Mouse (Mus musculus): Measurements from ENCODE around the gene Pcsk2.

The Pcsk2 gene

DNA sequence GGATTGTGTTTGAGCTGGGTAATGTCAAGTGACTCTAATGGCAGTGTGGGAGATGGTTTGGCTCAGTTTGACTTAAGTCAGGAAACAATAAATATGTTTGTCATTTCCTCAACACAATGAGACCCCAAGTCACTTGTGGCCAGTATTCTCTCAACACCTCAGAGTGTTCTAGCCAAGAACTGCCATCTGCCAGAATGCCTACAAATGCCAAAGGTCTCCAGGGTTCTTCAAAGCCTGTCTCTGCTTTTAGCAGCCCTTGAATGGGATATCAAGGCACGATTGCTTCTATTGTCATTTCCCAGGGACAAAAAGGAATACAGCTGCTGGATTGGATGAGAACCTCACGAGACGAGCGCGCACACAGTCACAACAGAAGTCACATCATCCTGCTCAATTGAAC, 100.0 kb downstream of the Pcsk2 start:
- DNase-seq = no peak

GRCm38 (mm10) chr2:143654621-143655020, 108.7 kb downstream of the Pcsk2 start:
- DNase-seq = no peak

- no peak for DNase-seq
Observed at GRCm38 (mm10) chr2:143656968-143657367, 111.0 kb downstream of the Pcsk2 start.

DNA sequence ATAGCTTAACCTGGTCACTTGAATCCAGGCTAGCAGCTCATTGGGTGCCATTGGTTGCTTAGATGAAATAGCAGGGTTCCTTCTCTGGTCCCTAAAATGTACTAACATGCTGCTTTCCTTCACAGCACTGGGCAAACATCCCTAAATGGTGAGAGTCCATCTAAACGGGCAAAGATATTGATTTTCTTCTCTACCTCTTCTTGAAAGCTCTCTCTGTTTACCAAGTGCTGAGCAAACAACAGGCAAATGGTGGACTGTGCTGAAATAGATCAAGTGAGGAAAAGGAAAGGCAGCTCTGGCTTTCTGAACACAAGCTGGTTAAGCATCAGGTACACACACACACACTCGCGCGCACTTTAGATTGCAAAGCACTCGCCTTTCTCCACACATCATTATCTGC, 120.8 kb downstream of the Pcsk2 start:
- DNase-seq = no peak

DNA sequence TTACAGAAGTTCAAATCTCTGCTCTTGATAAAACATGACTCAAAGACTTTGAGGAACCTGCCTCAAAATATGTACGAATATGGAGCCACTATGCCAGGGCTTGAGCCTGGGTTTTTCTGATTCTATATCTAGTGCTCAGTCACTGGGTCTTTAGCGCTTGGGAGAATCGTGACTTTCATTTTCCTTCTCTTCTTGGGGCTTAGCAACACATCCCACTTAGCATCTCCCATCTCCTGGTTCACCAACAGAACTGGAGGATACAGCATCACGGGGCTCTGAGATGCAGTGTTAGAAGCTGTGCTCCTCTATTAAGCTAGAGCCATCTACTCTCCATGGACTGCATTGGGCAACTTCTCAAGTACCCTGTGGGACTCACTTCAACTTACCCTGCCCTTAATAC, 131.9 kb downstream of the Pcsk2 start:
- DNase-seq = no peak

DNA sequence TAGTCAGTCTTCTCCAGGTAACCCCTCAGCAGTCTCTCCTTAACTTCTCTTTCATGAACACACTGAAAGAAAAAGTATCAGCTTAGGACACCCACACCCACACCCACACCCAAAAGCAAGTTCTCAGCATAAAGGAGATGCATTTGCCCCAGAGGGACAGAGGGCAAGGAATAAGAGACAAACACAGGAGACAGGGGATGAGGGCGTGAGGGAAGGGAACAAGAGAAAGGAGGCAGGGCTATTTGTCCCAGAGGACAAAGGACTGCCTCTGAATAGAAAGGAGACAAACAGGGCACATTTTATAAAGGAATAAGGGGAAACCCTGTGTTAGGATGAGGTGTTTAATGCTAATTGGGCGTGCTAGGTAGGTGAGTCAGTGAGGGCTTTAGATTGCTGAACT, 133.6 kb downstream of the Pcsk2 start:
- no peak for DNase-seq

- no peak for DNase-seq
Observed at GRCm38 (mm10) chr2:143681873-143682555, 136.1 kb downstream of the Pcsk2 start.

GRCm38 (mm10) chr2:143683513-143683912, 137.6 kb downstream of the Pcsk2 start:
- no peak for DNase-seq

DNA sequence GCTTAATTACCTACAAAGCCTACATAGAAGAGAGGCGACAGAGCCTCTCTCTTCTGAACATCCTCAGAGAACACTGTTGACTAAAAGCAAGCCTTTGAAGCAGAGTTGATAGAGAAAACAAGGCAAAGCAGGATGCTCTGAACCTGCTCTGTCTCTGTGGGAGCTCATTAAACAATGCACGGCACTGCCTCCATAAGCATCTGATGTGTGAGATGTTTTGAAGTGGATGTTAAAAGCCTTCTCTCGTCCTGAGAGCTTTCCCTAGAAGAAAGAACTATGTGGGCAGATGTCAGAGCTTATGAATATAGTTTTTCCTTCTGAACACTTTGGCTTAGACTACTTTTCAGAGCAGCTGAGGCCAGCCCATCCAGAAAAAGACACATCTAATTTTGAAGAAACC, 145.3 kb downstream of the Pcsk2 start:
- no peak for DNase-seq

- DNase-seq = no peak
Observed at GRCm38 (mm10) chr2:143696026-143696557, 150.1 kb downstream of the Pcsk2 start.

GRCm38 (mm10) chr2:143696704-143697103, 150.7 kb downstream of the Pcsk2 start:
- DNase-seq = no peak

- no peak for DNase-seq
Observed at GRCm38 (mm10) chr2:143701141-143701540, 155.2 kb downstream of the Pcsk2 start.

- no peak for DNase-seq
Observed at GRCm38 (mm10) chr2:143702931-143703344, 157.0 kb downstream of the Pcsk2 start.

- DNase-seq = no peak
Observed at GRCm38 (mm10) chr2:143708205-143708604, 162.2 kb downstream of the Pcsk2 start.

DNA sequence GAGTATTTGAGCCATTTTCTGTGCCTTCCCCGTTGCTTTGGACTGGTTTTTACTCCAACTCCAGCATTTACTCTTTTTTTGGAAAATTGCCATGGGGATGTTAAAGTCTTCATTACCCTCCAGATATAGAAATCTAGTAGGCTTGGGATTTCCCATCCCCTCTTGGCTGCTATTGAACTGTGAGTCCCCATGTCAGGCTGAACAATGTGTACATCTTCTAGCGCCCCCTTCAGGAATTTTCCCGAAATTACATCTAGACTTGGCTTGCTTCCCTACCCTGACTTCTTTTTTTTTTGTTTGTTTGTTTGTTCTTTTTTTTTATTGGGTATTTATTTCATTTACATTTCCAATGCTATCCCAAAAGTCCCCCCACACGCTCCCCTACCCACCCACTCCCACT, 163.3 kb downstream of the Pcsk2 start:
- no peak for DNase-seq

DNA sequence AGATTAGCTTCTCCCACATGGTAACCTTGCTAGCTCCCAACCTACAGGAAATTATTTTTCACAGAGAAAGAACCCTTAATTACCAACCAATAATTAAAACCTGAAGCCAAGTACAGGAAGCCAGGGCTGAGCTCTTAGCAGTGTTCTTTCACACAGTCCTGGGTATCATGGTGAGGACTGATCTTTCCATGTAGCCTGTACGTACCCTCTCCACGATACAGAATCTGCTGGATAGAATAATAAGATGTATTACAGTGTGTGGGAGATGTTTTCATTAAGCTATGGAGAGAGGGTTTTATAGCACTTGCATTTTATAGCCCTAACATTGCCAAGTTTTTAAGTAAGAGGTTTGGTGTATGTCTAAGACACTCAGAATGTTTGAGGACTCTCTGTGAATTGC, 164.0 kb downstream of the Pcsk2 start:
- DNase-seq = no peak

DNA sequence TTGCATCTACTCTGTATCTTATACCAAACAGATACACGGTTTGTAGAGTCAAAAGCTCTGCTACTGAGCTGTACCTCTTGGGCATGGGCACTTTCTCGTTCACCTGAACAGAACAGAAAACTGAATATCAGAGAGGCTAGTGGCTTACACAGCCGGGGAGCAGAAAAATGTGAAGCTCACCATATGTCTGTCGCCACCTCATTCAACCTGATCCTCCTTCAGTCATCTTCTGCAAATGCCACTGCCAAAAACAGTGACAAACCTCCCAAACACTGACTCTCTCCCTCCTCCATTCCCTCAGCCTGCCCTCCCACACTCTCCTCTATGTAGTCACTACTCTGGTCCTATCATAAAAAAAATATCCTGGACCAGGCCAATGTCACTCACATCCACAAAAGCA, 165.9 kb downstream of the Pcsk2 start:
- no peak for DNase-seq

DNA sequence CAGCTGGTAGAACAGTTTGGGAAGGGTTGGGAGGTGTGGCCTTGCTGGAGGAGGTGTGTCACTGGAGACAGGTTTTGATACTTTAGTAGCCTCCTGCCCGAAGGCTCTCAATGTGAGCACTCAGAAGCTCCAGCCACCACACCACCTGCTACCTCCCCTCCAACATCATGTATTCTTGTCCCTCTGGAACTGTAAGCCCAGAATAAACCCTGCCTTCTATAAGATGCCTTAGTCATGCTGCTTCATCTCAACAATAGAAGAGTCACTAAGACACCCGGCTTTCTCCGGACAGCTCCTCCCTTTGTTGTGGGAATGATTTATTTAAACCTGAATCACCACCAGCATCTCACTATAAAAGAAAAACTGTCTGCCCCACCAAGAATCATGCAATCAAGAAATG, 166.9 kb downstream of the Pcsk2 start:
- no peak for DNase-seq

GRCm38 (mm10) chr2:143713902-143714301, 167.9 kb downstream of the Pcsk2 start:
- no peak for DNase-seq

- DNase-seq = no peak
Observed at GRCm38 (mm10) chr2:143715110-143715509, 169.2 kb downstream of the Pcsk2 start.

GRCm38 (mm10) chr2:143723231-143723630, 177.3 kb downstream of the Pcsk2 start:
- DNase-seq = no peak

DNA sequence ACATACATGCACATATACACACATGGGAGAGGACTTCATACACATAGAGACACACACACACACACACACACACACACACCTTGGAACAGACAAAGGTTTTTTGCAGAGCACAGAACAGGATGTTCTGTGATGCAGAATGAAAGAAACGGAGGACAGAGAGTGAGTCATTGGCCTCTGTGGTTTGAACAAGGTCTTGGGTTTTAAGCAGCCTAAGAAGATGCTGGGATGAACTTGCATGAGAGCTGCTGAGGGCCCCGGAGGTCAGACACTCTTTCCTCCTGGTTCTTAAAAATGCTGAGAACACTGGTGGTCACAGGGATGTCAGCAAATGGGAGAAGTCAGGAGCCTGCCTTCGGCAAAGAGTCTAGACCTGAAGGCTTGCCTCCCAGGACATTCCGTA, 178.1 kb downstream of the Pcsk2 start:
- DNase-seq = no peak

DNA sequence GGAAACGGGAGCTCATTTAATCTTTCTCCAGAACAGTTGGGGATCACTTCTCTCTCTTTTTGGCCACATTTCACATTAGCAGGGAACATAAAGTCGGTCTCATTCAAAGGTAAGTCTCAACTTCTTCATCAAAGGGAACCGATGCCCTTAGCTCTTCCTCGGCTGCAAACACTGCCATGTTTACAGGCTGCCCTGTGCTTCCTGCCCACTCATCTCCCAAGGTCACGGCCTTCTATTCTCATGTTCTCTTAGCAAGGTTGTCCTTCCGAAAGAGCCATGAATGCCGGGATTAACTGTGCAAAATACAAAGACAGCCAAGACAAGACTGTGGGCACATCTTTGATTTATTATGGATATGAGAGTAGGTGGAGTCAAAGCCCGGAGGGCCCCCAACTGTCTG, 178.8 kb downstream of the Pcsk2 start:
- DNase-seq = no peak

DNA sequence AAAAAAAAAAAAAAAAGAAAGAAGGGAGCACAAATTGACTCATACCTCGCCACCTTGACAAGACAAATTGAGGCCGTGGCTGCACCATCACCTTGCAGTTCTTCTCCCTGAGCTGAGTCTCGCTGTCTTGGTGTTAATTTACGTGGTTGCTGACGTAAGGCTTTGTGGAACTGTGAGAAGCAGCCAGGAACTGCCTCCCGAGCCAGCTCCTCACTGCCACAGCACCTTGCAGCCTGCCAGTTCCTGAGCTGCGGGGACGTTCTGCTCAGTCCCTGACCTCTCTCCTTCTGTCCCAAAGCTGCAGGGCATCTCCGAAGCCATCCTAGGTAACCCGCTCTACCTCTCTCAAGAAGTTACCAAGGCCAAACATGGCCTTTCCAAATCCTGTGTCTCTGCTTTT, 186.5 kb downstream of the Pcsk2 start:
- DNase-seq = no peak

- DNase-seq = no peak
Observed at GRCm38 (mm10) chr2:143735442-143735841, 189.5 kb downstream of the Pcsk2 start.
